Mouse (Mus musculus) heart, embryonic 11.5 days (tissue): ENCODE results near the gene Zfp467. TPM values are rescaled to one million over a fixed set of nuclear protein-coding genes. Genes with fewer than 3 reads are reported as not detected.
A peak's percentile ranks its signal among the peaks of the same experiment; 100 is the strongest.

Experiments
- ATAC-seq: fragments of 200-750 bp; cut with Nextera tagmentation; replicated peaks from 2 replicates; pipeline ENCODE4 v1.8.0; 2017; ENCODE audit warnings: moderate library complexity; ENCODE audit not compliant: insufficient number of reproducible peaks, low FRiP score, low TSS enrichment
- H3K27ac ChIP-seq: fragments of 300-500 bp; sonication (generic); 2 replicates; pipeline ENCODE4 v1.5.1; 2014; ENCODE audit warnings: mild to moderate bottlenecking, low read depth, low read length
- H3K27me3 ChIP-seq: fragments of 300-500 bp; sonication (generic); 2 replicates; pipeline ENCODE4 v1.6.1; 2014; ENCODE audit warnings: mild to moderate bottlenecking, low read length, mixed read lengths; ENCODE audit not compliant: control insufficient read depth, insufficient read depth
- H3K36me3 ChIP-seq: fragments of 300-500 bp; sonication (generic); 2 replicates; pipeline ENCODE4 v1.6.1; 2014; ENCODE audit warnings: mild to moderate bottlenecking, low read length, moderate library complexity, mixed read lengths; ENCODE audit not compliant: control insufficient read depth, insufficient read depth
- H3K4me1 ChIP-seq: fragments of 300-500 bp; sonication (generic); 2 replicates; pipeline ENCODE4 v1.6.1; 2014; ENCODE audit warnings: low read length; ENCODE audit not compliant: control insufficient read depth, insufficient read depth
- H3K4me2 ChIP-seq: fragments of 300-500 bp; sonication (generic); 2 replicates; pipeline ENCODE4 v1.6.1; 2014; ENCODE audit warnings: mild to moderate bottlenecking, moderate library complexity
- H3K4me3 ChIP-seq: fragments of 300-500 bp; sonication (generic); 2 replicates; pipeline ENCODE4 v1.5.1; 2014; ENCODE audit warnings: low read depth, low read length
- H3K9ac ChIP-seq: fragments of 300-500 bp; sonication (generic); 2 replicates; pipeline ENCODE4 v1.6.1; 2014; ENCODE audit warnings: mild to moderate bottlenecking, low read depth, low read length, moderate library complexity
- H3K9me3 ChIP-seq: fragments of 300-500 bp; sonication (generic); replicated peaks from 2 replicates; pipeline ENCODE4 v1.6.1; 2016; ENCODE audit warnings: low read length; ENCODE audit not compliant: control insufficient read depth
- WGBS: fragments of 180-500 bp; shearing (Covaris S2); extraction: QIAGEN DNeasy Blood & Tissue Kit; methylation state at CpG from one replicate; pipeline ENCODE4 v1.1.7; 2014; ENCODE audit not compliant: insufficient replicate concordance; 5-methylcytosine and 5-hydroxymethylcytosine counted together
- polyA plus RNA-seq: library from polyadenylated mRNA; unstranded; fragments of >200 nt; fragmentation: Nextera tagmentation; extraction: Ambion mirVana; gene quantifications from 2 replicates; pipeline ENCODE4 v1.2.1, GENCODE M21; 2014

The Zfp467 gene
- polyA plus RNA-seq, 1 experiment from 2014 or later: 17.8 TPM

DNA sequence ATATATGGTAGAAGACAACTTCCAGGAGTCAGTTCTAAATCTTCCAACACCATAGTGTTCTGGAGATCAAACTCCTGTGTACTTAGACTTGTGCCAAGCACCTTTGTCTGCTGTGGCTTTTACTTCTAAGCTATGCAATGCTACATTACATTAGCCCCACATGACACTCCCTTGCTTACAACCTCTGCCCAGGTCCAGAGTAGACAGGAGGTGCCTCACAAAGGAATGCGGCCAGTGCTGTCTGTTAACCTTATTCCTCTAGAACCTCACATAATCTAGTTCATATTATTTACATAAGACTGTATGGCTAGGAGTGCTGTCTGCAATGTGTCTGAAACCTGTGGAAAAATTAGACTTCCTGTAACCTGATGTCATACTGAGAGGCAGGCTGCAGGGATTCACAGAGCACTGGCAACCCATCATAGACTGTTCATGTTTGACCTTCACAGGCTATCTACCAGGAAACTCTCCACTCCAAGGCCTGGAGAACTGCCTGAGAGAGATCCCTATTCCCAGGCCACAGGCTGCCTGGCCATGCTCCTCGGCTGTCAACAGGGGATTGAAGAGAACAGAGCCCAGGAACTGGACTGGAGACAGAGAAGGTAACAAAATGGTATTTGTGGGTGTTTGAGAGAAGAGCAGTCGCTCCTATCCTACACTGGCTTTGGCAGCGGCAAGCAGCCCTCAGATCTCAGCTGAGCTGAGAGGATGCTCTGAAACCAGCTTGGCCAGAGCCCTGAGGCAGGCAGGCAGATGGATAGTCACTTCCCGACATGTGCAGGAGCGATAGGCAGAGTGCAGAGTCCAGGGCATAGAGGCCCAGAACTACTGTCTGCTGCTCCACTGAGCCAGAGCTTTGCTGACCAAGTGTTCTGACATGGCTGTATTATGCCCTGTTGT is 34.2 kb downstream of the Zfp467 start:
- Histone ChIP-seq H3K9ac (no peak overlapping the region), H3K4me1 (no peaks in the 10 kb centered on the region), H3K27ac (peak overlapping the region; percentile 41; the same call in 1 of the 2 replicates), H3K4me2 (no peak overlapping the region), H3K4me3 (no peak overlapping the region), H3K9me3 (no peaks in the 10 kb centered on the region), H3K36me3 (peaks cover 57% of the 10 kb centered on the region), H3K27me3 (no peaks in the 10 kb centered on the region)
- ATAC-seq: 0 out of 2 replicates have a peak, but pooled peaks have one; percentile 32
- WGBS: 76% methylated on average over 6 of the region's 6 CpGs

DNA sequence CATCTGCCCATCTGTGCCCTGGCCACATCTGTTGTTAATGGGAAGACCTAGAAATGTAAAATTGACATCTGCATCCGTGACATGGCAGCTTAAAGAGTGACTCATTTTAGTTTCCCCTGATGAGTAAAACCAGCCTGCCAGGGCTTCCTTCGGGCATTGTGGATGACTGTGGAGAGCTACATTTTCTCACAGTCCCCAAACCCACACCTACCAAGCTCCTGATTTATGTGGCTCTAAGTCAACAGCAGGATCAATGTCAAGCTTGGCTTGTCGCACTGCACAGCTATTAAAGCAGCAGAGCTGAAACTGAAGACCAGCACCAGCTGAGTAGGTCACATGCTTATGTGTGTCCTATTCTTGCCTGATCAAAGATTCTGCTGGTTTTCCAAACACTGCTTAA is 35.1 kb downstream of the Zfp467 start:
- H3K27me3 ChIP-seq: no peaks in the 10 kb centered on the region
- H3K9me3 ChIP-seq: no peaks in the 10 kb centered on the region
- H3K4me3 ChIP-seq: no peak overlapping the region
- no peak for ATAC-seq
- no peaks in the 10 kb centered on the region for H3K4me1 ChIP-seq
- H3K36me3 ChIP-seq: peaks cover 57% of the 10 kb centered on the region
- no peak overlapping the region for H3K9ac ChIP-seq
- 93% methylated on average over 3 of the region's 3 CpGs for whole genome bisulfite sequencing
- H3K27ac ChIP-seq: no peak overlapping the region
- H3K4me2 ChIP-seq: no peak overlapping the region

DNA sequence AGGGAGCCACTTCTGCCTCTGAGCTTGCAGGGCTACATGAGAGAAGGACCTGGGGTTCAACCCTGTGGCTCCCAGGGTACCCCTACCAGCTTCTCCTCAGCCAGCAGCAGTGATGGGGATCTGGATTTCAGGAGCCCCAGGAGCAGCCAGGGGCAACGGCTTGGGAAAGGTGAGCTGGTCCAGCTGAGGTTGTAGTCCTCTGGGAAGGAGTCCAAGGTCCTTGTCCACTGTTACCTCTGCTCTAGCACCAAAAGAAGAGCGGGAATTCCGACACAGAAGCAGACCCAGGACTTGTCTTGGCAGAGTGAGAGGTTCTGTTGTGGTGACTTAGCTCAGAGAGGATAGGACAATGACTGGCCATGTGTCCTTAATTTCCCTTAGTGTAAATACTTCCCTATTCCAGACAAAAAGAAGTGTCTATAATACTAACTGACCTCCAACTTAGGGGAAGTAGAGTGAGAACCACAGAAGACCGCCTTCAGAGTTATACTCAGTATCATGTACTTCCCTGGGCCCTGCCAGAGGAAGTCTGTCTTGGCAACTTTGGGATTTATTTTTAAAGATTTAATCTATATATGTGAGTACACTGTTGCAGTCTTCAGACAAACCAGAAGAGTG is 35.8 kb downstream of the Zfp467 start:
- Histone ChIP-seq H3K4me1 (no peaks in the 10 kb centered on the region), H3K9ac (no peak overlapping the region), H3K4me3 (no peak overlapping the region), H3K4me2 (no peak overlapping the region), H3K9me3 (no peaks in the 10 kb centered on the region), H3K27me3 (no peaks in the 10 kb centered on the region), H3K27ac (no peak overlapping the region), H3K36me3 (peaks cover 54% of the 10 kb centered on the region)
- 87% methylated on average over 4 of the region's 4 CpGs for WGBS
- no peak for ATAC-seq

DNA sequence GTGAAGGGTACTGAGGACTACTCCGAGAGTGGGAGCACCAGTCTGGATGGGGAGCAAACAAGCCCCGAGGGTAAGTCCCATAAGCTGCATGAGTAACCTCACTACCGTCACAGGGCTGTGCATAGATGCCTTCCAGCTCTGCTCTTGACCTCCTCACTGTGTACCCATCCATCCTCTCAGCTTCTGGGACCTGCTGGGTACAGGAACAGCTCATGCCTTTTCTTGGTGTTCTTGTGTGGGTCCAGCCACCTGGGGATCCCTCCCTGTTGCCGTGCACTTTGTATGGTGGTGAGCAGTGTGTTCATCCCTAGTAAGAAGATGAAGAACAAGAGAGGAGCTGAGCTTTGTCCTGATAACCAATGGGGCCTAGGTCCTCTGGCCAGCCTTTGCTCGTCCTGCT is 41.6 kb downstream of the Zfp467 start:
- 87% methylated on average over 5 of the region's 5 CpGs for WGBS
- Histone ChIP-seq H3K9me3 (no peaks in the 10 kb centered on the region), H3K4me2 (no peak overlapping the region), H3K27me3 (no peaks in the 10 kb centered on the region), H3K9ac (no peak overlapping the region), H3K4me1 (0 out of 2 replicates have a peak, but pooled peaks cover 6% of the 10 kb centered on the region), H3K27ac (no peak overlapping the region), H3K4me3 (no peak overlapping the region), H3K36me3 (peaks cover 23% of the 10 kb centered on the region)
- ATAC-seq: no peak

DNA sequence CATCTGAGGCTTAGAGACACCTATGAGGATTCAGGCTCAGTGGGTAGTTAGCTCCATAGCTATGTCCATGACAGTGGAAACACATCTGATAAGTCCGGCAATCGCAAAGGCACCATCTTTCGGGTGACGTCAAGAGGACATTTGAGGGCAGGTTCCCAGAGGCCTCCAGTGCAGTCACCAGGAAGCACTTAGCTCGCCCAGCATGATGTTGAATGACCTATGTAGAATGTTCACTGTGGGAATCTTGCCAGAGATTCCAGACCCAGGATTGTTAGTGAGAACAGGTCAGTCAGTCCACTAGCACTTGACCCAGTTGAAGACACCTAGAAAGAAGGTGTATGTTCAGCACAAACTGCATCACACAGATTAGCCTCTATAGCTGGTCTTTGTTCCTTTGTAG is 45.7 kb downstream of the Zfp467 start:
- peaks cover 18% of the 10 kb centered on the region for H3K4me1 ChIP-seq
- H3K4me2 ChIP-seq: no peak overlapping the region
- no peak for ATAC-seq
- 82% methylated on average over 5 of the region's 5 CpGs for WGBS
- no peak overlapping the region for H3K27ac ChIP-seq
- H3K4me3 ChIP-seq: no peak overlapping the region
- H3K9me3 ChIP-seq: no peaks in the 10 kb centered on the region
- peaks cover under 1% of the 10 kb centered on the region; the same call in 1 of the 2 replicates for H3K36me3 ChIP-seq
- no peaks in the 10 kb centered on the region for H3K27me3 ChIP-seq
- H3K9ac ChIP-seq: no peak overlapping the region

DNA sequence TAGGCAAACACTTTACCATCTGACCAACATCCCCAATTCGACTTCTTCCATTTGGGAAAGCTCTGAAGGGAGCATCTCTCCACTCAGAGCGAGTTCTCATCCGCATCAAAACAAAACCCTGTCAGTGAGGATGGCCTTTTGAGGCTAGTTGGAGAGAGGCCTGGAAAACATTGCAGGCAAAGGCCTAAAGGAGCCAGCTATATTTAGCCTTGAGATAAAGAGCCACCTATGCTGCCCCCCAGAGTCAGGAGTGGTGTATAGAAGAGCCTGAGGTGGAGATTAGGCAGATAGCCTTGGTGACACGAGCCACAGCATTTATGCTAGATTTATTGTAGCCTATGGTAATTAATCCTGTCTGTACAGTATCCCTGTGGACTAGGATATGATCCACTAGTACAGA is 48.3 kb downstream of the Zfp467 start:
- H3K4me2 ChIP-seq: peak overlapping the region; percentile 84
- H3K36me3 ChIP-seq: no peaks in the 10 kb centered on the region
- no peaks in the 10 kb centered on the region for H3K27me3 ChIP-seq
- H3K9me3 ChIP-seq: no peaks in the 10 kb centered on the region
- H3K9ac ChIP-seq: no peak overlapping the region
- no peak overlapping the region for H3K4me3 ChIP-seq
- H3K4me1 ChIP-seq: peaks cover 18% of the 10 kb centered on the region
- peak overlapping the region; percentile 51; the same call in 1 of the 2 replicates for H3K27ac ChIP-seq
- no peak; the same call in 1 of the 2 replicates for ATAC-seq
- 33% methylated on average over 4 of the region's 4 CpGs for WGBS

DNA sequence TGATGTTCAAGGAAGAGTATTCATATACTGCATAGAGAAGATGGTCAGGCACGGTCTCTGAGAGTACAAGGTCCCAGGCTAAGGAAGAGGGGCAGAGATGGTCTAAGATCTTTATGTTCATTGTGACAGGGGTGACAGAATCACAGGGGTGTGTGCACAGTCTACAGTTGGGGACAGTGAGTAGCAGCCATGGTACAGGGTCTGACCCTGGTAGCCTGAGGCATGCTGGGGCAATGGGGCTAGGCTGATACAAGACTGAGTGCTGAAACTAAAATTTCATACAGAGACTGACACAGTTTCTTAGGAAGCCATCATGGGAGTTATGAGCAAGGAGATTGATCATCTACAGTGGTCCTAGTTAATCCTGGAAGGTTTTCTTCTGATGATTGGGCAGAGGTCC is 48.9 kb downstream of the Zfp467 start:
- ATAC-seq: no peak
- Histone ChIP-seq H3K9me3 (no peaks in the 10 kb centered on the region), H3K27me3 (no peaks in the 10 kb centered on the region), H3K4me3 (peak overlapping the region; percentile 85), H3K4me2 (peak overlapping the region; percentile 84), H3K36me3 (no peaks in the 10 kb centered on the region), H3K4me1 (peaks cover 18% of the 10 kb centered on the region), H3K27ac (peak overlapping the region; percentile 51; the same call in 1 of the 2 replicates), H3K9ac (no peak overlapping the region)
- WGBS: 95% methylated on average over 1 of the region's 1 CpGs

DNA sequence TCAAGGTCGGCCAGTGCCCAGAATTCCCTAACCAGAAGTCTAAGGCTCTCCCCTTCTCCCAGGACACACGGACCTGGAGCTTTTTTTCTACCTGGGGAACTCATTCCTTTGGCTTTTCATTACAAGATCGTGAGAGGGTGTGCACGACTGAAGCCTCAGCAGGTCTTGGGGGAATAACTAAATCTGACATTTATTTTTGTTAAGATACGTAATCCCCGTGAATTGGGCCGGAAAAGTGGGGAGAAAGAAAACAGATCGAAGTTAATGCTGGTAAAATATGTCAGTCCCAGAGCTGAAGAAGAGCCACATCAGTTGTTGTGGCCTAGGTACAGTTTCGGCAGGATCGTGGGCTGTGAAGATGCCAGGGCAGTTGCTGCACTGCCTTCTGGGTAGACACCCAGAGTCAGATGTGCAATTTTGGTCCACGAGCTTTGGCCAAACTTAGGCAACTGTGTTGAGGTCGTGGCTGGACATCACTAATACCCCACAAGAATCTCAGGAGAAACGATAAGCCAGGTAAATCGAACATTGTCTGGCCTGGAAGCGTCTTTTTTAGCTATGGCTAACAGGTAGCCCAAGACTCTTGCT is 49.5 kb downstream of the Zfp467 start:
- 29% methylated on average over 15 of the region's 15 CpGs for WGBS
- no peak for ATAC-seq

More for the DNA sequence above, 49.5 kb downstream of the Zfp467 start:
- peak overlapping the region; percentile 84 for H3K4me2 ChIP-seq
- H3K27ac ChIP-seq: peak overlapping the region; percentile 62; the same call in 1 of the 2 replicates
- peak overlapping the region; percentile 92 for H3K9ac ChIP-seq
- H3K27me3 ChIP-seq: no peaks in the 10 kb centered on the region
- H3K4me3 ChIP-seq: peak overlapping the region; percentile 85
- no peaks in the 10 kb centered on the region for H3K9me3 ChIP-seq
- H3K4me1 ChIP-seq: peaks cover 18% of the 10 kb centered on the region
- no peaks in the 10 kb centered on the region for H3K36me3 ChIP-seq
